Comparison of ENCODE assay signal across 22 mouse cellular contexts in genomic region chr3:90340177-90340576, GRCm38 (mm10). TPM values are rescaled to one million over a fixed set of nuclear protein-coding genes. Genes with fewer than 3 reads are reported as not detected.
DNase-seq lines count a peak whose midpoint lies in the region; ATAC-seq and TF ChIP-seq lines count a peak whose summit lies in the region.
"Had no signal": no experiment of that assay in that cellular context is flagged by ENCODE, and none has a peak within 500 bp of the region (broad histone marks: within the 10 kb centered on the region; RNA-seq: fewer than 3 reads in every experiment).

No protein-coding gene starts in this region.

- H3K27ac ChIP-seq in heart, adult 2 months: no peak overlapping the region
- H3K27ac ChIP-seq in midbrain, embryonic 13.5 days: no peak overlapping the region
- H3K27ac ChIP-seq: embryonic facial prominence, embryonic 10.5 days; embryonic facial prominence, embryonic 12.5 days; forebrain, embryonic 13.5 days; forebrain, embryonic 15.5 days had no signal

- H3K4me2 ChIP-seq in midbrain, embryonic 13.5 days (replicated peaks): no peak overlapping the region
- H3K4me2 ChIP-seq: embryonic facial prominence, embryonic 12.5 days; forebrain, embryonic 13.5 days; forebrain, embryonic 15.5 days had no signal

- peak; percentile 5 for DNase-seq in heart, adult 11 months
- DNase-seq in heart, adult 2 months: no peak
- DNase-seq in frontal cortex, postnatal 10 days (ENCODE audit: low spot score in 2 of 2): no peak
- DNase-seq: adrenal gland, adult 2 months; adrenal gland, postnatal 10 days; adrenal gland, postnatal 25 days; B cell, adult 2 months; cerebellum, adult 11-12 months; cerebellum, adult 2 months; cerebellum, adult 9-10 months; cerebellum, postnatal 10 days; cerebellum, postnatal 25 days; forebrain, postnatal 0 days had no signal

- ATAC-seq in megakaryocyte progenitor cell, adult 5-6 weeks (replicated peaks; ENCODE audit: poor library complexity): peak; percentile 20; the same call in 1 of the 2 replicates
- ATAC-seq in midbrain, embryonic 13.5 days: no peak
- ATAC-seq: CD4-positive, CD25-positive, alpha-beta regulatory T cell, adult 4 months; forebrain, embryonic 13.5 days; forebrain, embryonic 15.5 days; forebrain, postnatal 0 days had no signal

- H3K36me3 ChIP-seq in heart, adult 2 months (ENCODE audit: control insufficient read depth, insufficient read depth, low read length): peaks cover 2% of the 10 kb centered on the region
- H3K36me3 ChIP-seq in midbrain, embryonic 13.5 days: peaks cover 19% of the 10 kb centered on the region

- peaks cover 3% of the 10 kb centered on the region; the same call in 1 of the 2 replicates for H3K4me1 ChIP-seq in heart, adult 2 months (ENCODE audit: control insufficient read depth, insufficient read depth, low read length)
- peaks cover 6% of the 10 kb centered on the region; the same call in 1 of the 2 replicates for H3K4me1 ChIP-seq in midbrain, embryonic 13.5 days (replicated peaks)
- H3K4me1 ChIP-seq: embryonic facial prominence, embryonic 10.5 days; embryonic facial prominence, embryonic 12.5 days had no signal

- no peak overlapping the region for H3K9ac ChIP-seq in heart, adult 2 months (ENCODE audit: low read depth, low read length)
- no peak overlapping the region for H3K9ac ChIP-seq in midbrain, embryonic 13.5 days (replicated peaks)
- H3K9ac ChIP-seq: embryonic facial prominence, embryonic 12.5 days; forebrain, embryonic 13.5 days; forebrain, embryonic 15.5 days; forebrain, postnatal 0 days had no signal

- H3K9me3 ChIP-seq in midbrain, embryonic 13.5 days: no peaks in the 10 kb centered on the region
- H3K9me3 ChIP-seq: embryonic facial prominence, embryonic 10.5 days; embryonic facial prominence, embryonic 12.5 days; forebrain, embryonic 13.5 days; forebrain, embryonic 15.5 days; G1E had no signal

- no peak for TF ChIP-seq POLR2A in heart, adult 2 months (IDR thresholded peaks at IDR 0.05; ENCODE audit: insufficient read depth, low read depth, low read length)

- intact Hi-C loops in heart, adult 2 months (cut with DNase I): loop anchor here (5.0 kb wide), 1 partner anchor 48 kb away; the partner anchor contains the start of gene Gatad2b

- no peak for TF ChIP-seq EP300 in heart, adult 2 months (IDR thresholded peaks at IDR 0.05; ENCODE audit: insufficient read depth, low read depth, low read length)

- TF ChIP-seq CTCF in heart, adult 2 months (IDR thresholded peaks at IDR 0.05): no peak

- no peaks in the 10 kb centered on the region for H3K27me3 ChIP-seq in heart, adult 2 months (ENCODE audit: control insufficient read depth, insufficient read depth, low read length)
- H3K27me3 ChIP-seq in midbrain, embryonic 13.5 days: no peaks in the 10 kb centered on the region
- H3K27me3 ChIP-seq: CH12.LX; embryonic facial prominence, embryonic 12.5 days; forebrain, embryonic 13.5 days; forebrain, embryonic 15.5 days had no signal

- H3K79me2 ChIP-seq in heart, adult 2 months (replicated peaks; ENCODE audit: control insufficient read depth, insufficient read depth, low read length): peaks cover 3% of the 10 kb centered on the region

- no peak overlapping the region for H3K4me3 ChIP-seq in heart, adult 2 months
- H3K4me3 ChIP-seq in midbrain, embryonic 13.5 days (replicated peaks): no peak overlapping the region
- H3K4me3 ChIP-seq: embryonic facial prominence, embryonic 10.5 days; embryonic facial prominence, embryonic 12.5 days; forebrain, embryonic 13.5 days; forebrain, embryonic 15.5 days had no signal

RNA-seq across cellular contexts. Expression of gene Gatad2b, which starts 47.2 kb away (rescaled TPM):
- 10 to 100 TPM; 40.0 to 45.3 TPM for total RNA-seq in heart, adult 2 months (2021)
- 17.7 and 21.0 TPM in 2 replicates for polyA plus RNA-seq in heart, adult 2 months (2012; rRNA removed)
- total RNA-seq in megakaryocyte progenitor cell, adult 5-6 weeks (2015): 87.0 and 96.0 TPM in 2 replicates
- 17.7 and 22.7 TPM in 2 replicates for total RNA-seq in megakaryocyte progenitor cell, adult 5-6 weeks (2017)
- polyA plus RNA-seq in midbrain, embryonic 13.5 days (2015; fragmentation: Nextera tagmentation; extraction: Ambion mirVana): 15.1 and 16.0 TPM in 2 replicates

RNA-seq across cellular contexts. Expression of gene Slc27a3, which starts 49.6 kb away (rescaled TPM):
- 1 to 10 TPM in 1 of 2 experiments, under 1 TPM in 1; 0.76 to 1.1 TPM for total RNA-seq in heart, adult 2 months (2021)
- 2.2 and 3.7 TPM in 2 replicates for polyA plus RNA-seq in heart, adult 2 months (2012; rRNA removed)
- 0.17 and 0.32 TPM in 2 replicates for total RNA-seq in megakaryocyte progenitor cell, adult 5-6 weeks (2015)
- total RNA-seq in megakaryocyte progenitor cell, adult 5-6 weeks (2017): 0.27 and 0.83 TPM in 2 replicates
- 20.2 and 21.8 TPM in 2 replicates for polyA plus RNA-seq in midbrain, embryonic 13.5 days (2015; fragmentation: Nextera tagmentation; extraction: Ambion mirVana)
